Mouse (Mus musculus) spleen, adult 18-20 months (tissue): ENCODE data around the gene Ctnnd1.

Source experiments
- DNase-seq, 2 experiments: peaks; one replicate each; pipeline ENCODE4 v3.0.0; 2022; ENCODE audit warnings: mixed read lengths in 2 of 2

Ctnnd1 gene

GRCm38 (mm10) chr2:84599270-84599888, 51.2 kb downstream of the Ctnnd1 start:
- DNase-seq, result no peak

- no peak for DNase-seq
Observed at GRCm38 (mm10) chr2:84597123-84597522, 53.4 kb downstream of the Ctnnd1 start.

- DNase-seq, result no peak
Observed at GRCm38 (mm10) chr2:84592801-84593200, 57.8 kb downstream of the Ctnnd1 start.

- DNase-seq, result no peak
Observed at GRCm38 (mm10) chr2:84585700-84586099, 64.9 kb downstream of the Ctnnd1 start.

- no peak for DNase-seq
Observed at GRCm38 (mm10) chr2:84582286-84582685, 68.3 kb downstream of the Ctnnd1 start.

- DNase-seq, result no peak
Observed at GRCm38 (mm10) chr2:84581208-84581607, 69.4 kb downstream of the Ctnnd1 start.

- no peak for DNase-seq
Observed at GRCm38 (mm10) chr2:84579311-84579710, 71.3 kb downstream of the Ctnnd1 start.

GRCm38 (mm10) chr2:84574130-84574529, 76.4 kb downstream of the Ctnnd1 start:
- no peak for DNase-seq

- DNase-seq, result no peak
Observed at GRCm38 (mm10) chr2:84556888-84557514, 93.6 kb downstream of the Ctnnd1 start.

GRCm38 (mm10) chr2:84551390-84552100, 99.0 kb downstream of the Ctnnd1 start:
- no peak for DNase-seq
